Mouse (Mus musculus): ENCODE results near the gene Rfng.

- TF ChIP-seq CTCF (IDR thresholded peaks at IDR 0.05; ENCODE audit: borderline replicate concordance, extremely low read depth, insufficient read depth, insufficient read length) (no peak), POLR2A (IDR thresholded peaks at IDR 0.05; ENCODE audit: borderline replicate concordance, extremely low read depth, insufficient read depth, insufficient read length, poor library complexity, severe bottlenecking) (no peak)
Observed at GRCm38 (mm10) chr11:120821076-120821922, 37.3 kb upstream of the Rfng start.

All from brain, embryonic 14.5 days (tissue).